Mouse (Mus musculus): ENCODE measurements around the gene Slc8a1. TPM values are rescaled to one million over a fixed set of nuclear protein-coding genes. Genes with fewer than 3 reads are reported as not detected.
A peak's percentile ranks its signal among the peaks of the same experiment; 100 is the strongest.

The Slc8a1 gene
- polyA plus RNA-seq, 1 experiment from 2014 or later = 4.0 TPM

DNA sequence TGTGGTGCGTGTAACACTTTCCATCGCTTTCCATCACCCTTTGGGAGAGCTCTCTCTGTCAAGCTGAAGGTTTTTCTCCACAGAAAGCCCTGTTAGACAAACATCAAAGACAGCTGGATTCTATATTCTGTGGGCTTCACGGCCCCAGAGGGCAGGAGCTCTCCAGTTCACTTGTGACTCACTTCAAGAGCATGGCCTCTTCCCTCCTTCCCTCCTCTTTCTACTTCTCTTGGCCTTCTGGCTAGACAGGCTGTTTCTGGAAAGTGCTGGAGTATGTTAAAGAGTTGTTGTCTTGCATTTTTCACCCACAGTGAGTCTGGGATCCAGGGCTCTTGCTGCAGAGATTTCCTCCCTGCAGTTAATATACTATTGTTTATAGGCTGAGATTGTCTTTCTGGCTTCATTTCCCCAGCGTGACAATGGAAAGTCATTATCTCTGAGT, 132.9 kb downstream of the Slc8a1 start:
- WGBS = 27% methylated on average over 4 of the region's 4 CpGs
- Histone ChIP-seq H3K9ac (replicated peaks; ENCODE audit: low read depth) (no peak overlapping the region), H3K27ac (ENCODE audit: low read length) (peak overlapping the region; percentile 60), H3K36me3 (ENCODE audit: insufficient read depth, low read length) (no peaks in the 10 kb centered on the region), H3K9me3 (ENCODE audit: low read length) (no peaks in the 10 kb centered on the region), H3K4me3 (ENCODE audit: low read depth, low read length) (no peak overlapping the region), H3K4me1 (ENCODE audit: insufficient read depth, low read depth, low read length) (peaks cover 3% of the 10 kb centered on the region; the same call in 1 of the 2 replicates), H3K27me3 (replicated peaks; ENCODE audit: insufficient read depth, low read length) (no peaks in the 10 kb centered on the region), H3K4me2 (replicated peaks; ENCODE audit: low read depth, low read length) (no peak overlapping the region)
- ATAC-seq (peak; percentile 86), DNase-seq (ENCODE audit: low spot score) (peak; percentile 90)
- TF ChIP-seq EP300 (IDR thresholded peaks at IDR 0.05) (peak; percentile 68), CTCF (IDR thresholded peaks at IDR 0.05) (no peak)

DNA sequence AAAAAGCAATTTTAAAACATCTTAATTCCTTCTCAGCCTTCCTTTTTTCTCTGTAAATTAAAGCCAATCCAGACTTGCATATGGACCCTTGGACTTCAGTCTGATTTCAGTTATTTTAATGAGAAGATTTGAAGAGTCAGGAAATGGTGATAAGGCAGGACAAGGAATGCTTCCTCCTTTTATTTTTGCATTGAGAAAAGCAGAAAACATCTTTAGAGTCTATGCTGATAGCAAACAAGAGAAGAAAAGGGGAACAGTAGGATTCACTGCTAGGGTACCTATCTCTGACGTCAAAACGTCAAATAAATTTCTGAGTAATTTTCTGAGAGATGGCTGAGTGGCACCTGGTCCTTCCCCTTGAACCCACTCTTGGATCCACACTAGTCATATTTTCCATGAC, 139.1 kb downstream of the Slc8a1 start:
- Histone ChIP-seq H3K4me1 (ENCODE audit: insufficient read depth, low read depth, low read length) (no peaks in the 10 kb centered on the region), H3K4me2 (replicated peaks; ENCODE audit: low read depth, low read length) (no peak overlapping the region), H3K9me3 (ENCODE audit: low read length) (no peaks in the 10 kb centered on the region), H3K27ac (ENCODE audit: low read length) (no peak overlapping the region), H3K27me3 (replicated peaks; ENCODE audit: insufficient read depth, low read length) (no peaks in the 10 kb centered on the region), H3K4me3 (ENCODE audit: low read depth, low read length) (no peak overlapping the region), H3K36me3 (ENCODE audit: insufficient read depth, low read length) (no peaks in the 10 kb centered on the region), H3K9ac (replicated peaks; ENCODE audit: low read depth) (no peak overlapping the region)
- TF ChIP-seq EP300 (IDR thresholded peaks at IDR 0.05) (no peak), CTCF (IDR thresholded peaks at IDR 0.05) (no peak)
- ATAC-seq (no peak), DNase-seq (ENCODE audit: low spot score) (no peak)
- WGBS = 85% methylated on average over 2 of the region's 2 CpGs

DNA sequence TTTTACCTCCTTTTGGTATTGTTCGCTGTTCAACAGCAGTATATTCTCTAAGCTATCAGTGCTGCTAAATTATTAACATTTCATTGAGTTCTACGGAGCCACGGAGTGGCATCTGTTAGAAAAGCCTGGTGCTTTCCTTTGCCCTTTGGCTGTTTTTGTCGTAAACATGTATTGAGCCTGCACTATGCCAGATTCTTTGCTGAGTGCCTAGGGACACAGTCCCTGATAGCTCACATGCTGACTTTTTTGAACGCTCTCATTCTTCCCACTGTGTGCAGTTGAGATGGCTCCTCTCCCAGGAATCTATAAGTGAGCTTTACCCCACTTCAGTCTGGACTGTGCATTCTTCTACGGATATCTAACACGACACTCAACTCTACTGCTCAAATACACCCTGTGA, 148.4 kb downstream of the Slc8a1 start:
- no peak for DNase-seq (ENCODE audit: low spot score)
- H3K27ac ChIP-seq (ENCODE audit: low read length) = no peak overlapping the region
- H3K4me2 ChIP-seq (replicated peaks; ENCODE audit: low read depth, low read length) = no peak overlapping the region
- H3K9ac ChIP-seq (replicated peaks; ENCODE audit: low read depth) = no peak overlapping the region
- no peak overlapping the region for H3K4me3 ChIP-seq (ENCODE audit: low read depth, low read length)
- no peaks in the 10 kb centered on the region for H3K36me3 ChIP-seq (ENCODE audit: insufficient read depth, low read length)
- WGBS = 59% methylated on average over 7 of the region's 7 CpGs
- TF ChIP-seq CTCF (IDR thresholded peaks at IDR 0.05) (no peak), EP300 (IDR thresholded peaks at IDR 0.05) (no peak)
- ATAC-seq = no peak
- no peaks in the 10 kb centered on the region for H3K27me3 ChIP-seq (replicated peaks; ENCODE audit: insufficient read depth, low read length)
- no peaks in the 10 kb centered on the region for H3K9me3 ChIP-seq (ENCODE audit: low read length)
- H3K4me1 ChIP-seq (ENCODE audit: insufficient read depth, low read depth, low read length) = no peaks in the 10 kb centered on the region

DNA sequence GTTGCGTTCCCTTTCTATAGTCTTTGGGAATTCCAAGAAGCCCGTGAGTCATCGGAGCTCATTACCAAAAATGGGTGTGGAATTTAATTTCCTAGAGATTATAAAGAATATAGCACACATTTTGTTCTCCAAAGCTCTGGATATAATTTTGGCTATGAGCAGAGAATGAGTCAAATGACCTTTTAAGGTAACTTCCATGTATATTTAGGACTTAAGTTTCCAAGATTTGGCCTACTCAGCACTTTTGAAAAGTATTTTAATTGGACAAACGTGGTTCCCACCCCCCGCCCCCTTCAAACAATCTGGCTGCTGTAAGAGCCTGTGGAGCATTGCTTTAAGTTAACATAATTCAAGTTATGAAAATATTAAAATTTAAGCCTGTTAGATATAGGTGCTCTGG, 151.4 kb downstream of the Slc8a1 start:
- DNase-seq (ENCODE audit: low spot score) (no peak), ATAC-seq (no peak)
- Histone ChIP-seq H3K27me3 (replicated peaks; ENCODE audit: insufficient read depth, low read length) (no peaks in the 10 kb centered on the region), H3K4me3 (ENCODE audit: low read depth, low read length) (no peak overlapping the region), H3K4me2 (replicated peaks; ENCODE audit: low read depth, low read length) (no peak overlapping the region), H3K9me3 (ENCODE audit: low read length) (no peaks in the 10 kb centered on the region), H3K9ac (replicated peaks; ENCODE audit: low read depth) (no peak overlapping the region), H3K27ac (ENCODE audit: low read length) (no peak overlapping the region), H3K4me1 (ENCODE audit: insufficient read depth, low read depth, low read length) (no peaks in the 10 kb centered on the region), H3K36me3 (ENCODE audit: insufficient read depth, low read length) (no peaks in the 10 kb centered on the region)
- WGBS = 81% methylated on average over 5 of the region's 5 CpGs
- TF ChIP-seq CTCF (IDR thresholded peaks at IDR 0.05) = no peak
- no peak for TF ChIP-seq EP300 (IDR thresholded peaks at IDR 0.05)

- Histone ChIP-seq H3K9ac (replicated peaks; ENCODE audit: low read depth) (no peak overlapping the region), H3K4me3 (ENCODE audit: low read depth, low read length) (no peak overlapping the region), H3K4me1 (ENCODE audit: insufficient read depth, low read depth, low read length) (no peaks in the 10 kb centered on the region), H3K4me2 (replicated peaks; ENCODE audit: low read depth, low read length) (no peak overlapping the region; the same call in 1 of the 2 replicates), H3K27ac (ENCODE audit: low read length) (peak overlapping the region; percentile 59; the same call in 1 of the 2 replicates), H3K27me3 (replicated peaks; ENCODE audit: insufficient read depth, low read length) (no peaks in the 10 kb centered on the region), H3K9me3 (ENCODE audit: low read length) (no peaks in the 10 kb centered on the region), H3K36me3 (ENCODE audit: insufficient read depth, low read length) (no peaks in the 10 kb centered on the region)
- WGBS = 35% methylated on average over 10 of the region's 10 CpGs
- TF ChIP-seq CTCF (IDR thresholded peaks at IDR 0.05) (no peak), EP300 (IDR thresholded peaks at IDR 0.05) (no peak)
- DNase-seq (ENCODE audit: low spot score) (peak; percentile 67), ATAC-seq (peak; percentile 65)
Observed at GRCm38 (mm10) chr17:81579728-81580425, 158.3 kb downstream of the Slc8a1 start.

DNA sequence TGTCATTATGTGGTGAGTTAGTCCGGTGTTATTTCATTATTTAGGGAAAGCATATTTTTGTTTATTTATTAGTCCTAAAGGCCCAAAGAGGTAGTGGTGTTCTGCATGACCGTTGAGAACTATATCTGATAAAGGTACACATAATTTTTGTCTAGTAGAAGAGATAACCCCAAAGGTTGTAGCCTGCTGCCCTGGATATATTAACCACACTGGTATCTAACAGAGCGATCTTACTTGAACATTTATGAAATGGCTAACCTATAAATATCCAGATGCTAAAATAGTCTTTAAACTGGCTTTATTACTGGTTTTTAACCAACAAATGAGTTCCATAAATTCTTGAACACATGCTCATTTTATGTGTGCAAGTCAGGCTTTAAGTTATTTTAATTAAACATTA, 161.3 kb downstream of the Slc8a1 start:
- TF ChIP-seq CTCF (IDR thresholded peaks at IDR 0.05) (no peak), EP300 (IDR thresholded peaks at IDR 0.05) (no peak)
- ATAC-seq (no peak), DNase-seq (ENCODE audit: low spot score) (no peak)
- Histone ChIP-seq H3K4me3 (ENCODE audit: low read depth, low read length) (no peak overlapping the region), H3K36me3 (ENCODE audit: insufficient read depth, low read length) (no peaks in the 10 kb centered on the region), H3K4me1 (ENCODE audit: insufficient read depth, low read depth, low read length) (no peaks in the 10 kb centered on the region), H3K9me3 (ENCODE audit: low read length) (no peaks in the 10 kb centered on the region), H3K4me2 (replicated peaks; ENCODE audit: low read depth, low read length) (no peak overlapping the region), H3K9ac (replicated peaks; ENCODE audit: low read depth) (no peak overlapping the region), H3K27ac (ENCODE audit: low read length) (no peak overlapping the region), H3K27me3 (replicated peaks; ENCODE audit: insufficient read depth, low read length) (no peaks in the 10 kb centered on the region)
- 84% methylated on average over 3 of the region's 3 CpGs for WGBS

All from lung, postnatal 0 days (tissue).